Mouse (Mus musculus) midbrain, embryonic 16.5 days (tissue): ENCODE results near the gene Lctl. TPM values are rescaled to one million over a fixed set of nuclear protein-coding genes. Genes with fewer than 3 reads are reported as not detected.

Source experiments
- ATAC-seq: fragments of 200-750 bp; cut with Nextera tagmentation; 2 replicates; pipeline ENCODE4 v1.8.0; 2017; ENCODE audit warnings: moderate TSS enrichment
- H3K27ac ChIP-seq: fragments of 300-500 bp; sonication (generic); 2 replicates; pipeline ENCODE4 v1.5.1; 2014; ENCODE audit warnings: mild to moderate bottlenecking, low read length, mixed read lengths
- H3K27me3 ChIP-seq: fragments of 300-500 bp; sonication (generic); 2 replicates; pipeline ENCODE4 v1.6.1; 2014; ENCODE audit warnings: low read depth, low read length, mixed read lengths; ENCODE audit not compliant: control insufficient read depth, insufficient read depth
- H3K36me3 ChIP-seq: fragments of 300-500 bp; sonication (generic); 2 replicates; pipeline ENCODE4 v1.6.1; 2014; ENCODE audit warnings: mild to moderate bottlenecking, low read length, moderate library complexity, mixed read lengths; ENCODE audit not compliant: control insufficient read depth, insufficient read depth
- H3K4me1 ChIP-seq: fragments of 300-500 bp; sonication (generic); 2 replicates; pipeline ENCODE4 v1.6.1; 2014; ENCODE audit warnings: mild to moderate bottlenecking, low read length, mixed read lengths; ENCODE audit not compliant: control insufficient read depth, insufficient read depth
- H3K4me2 ChIP-seq: fragments of 300-500 bp; sonication (generic); 2 replicates; pipeline ENCODE4 v1.6.1; 2014; ENCODE audit warnings: mild to moderate bottlenecking, low read length, mixed read lengths
- H3K4me3 ChIP-seq: fragments of 300-500 bp; sonication (generic); 2 replicates; pipeline ENCODE4 v1.5.1; 2014; ENCODE audit warnings: low read depth, mild to moderate bottlenecking, low read length, moderate library complexity, mixed read lengths
- H3K9ac ChIP-seq: fragments of 300-500 bp; sonication (generic); 2 replicates; pipeline ENCODE4 v1.6.1; 2014; ENCODE audit warnings: low read depth, low read length, mixed read lengths
- H3K9me3 ChIP-seq: fragments of 300-500 bp; sonication (generic); replicated peaks from 2 replicates; pipeline ENCODE4 v1.6.1; 2014; ENCODE audit warnings: mild to moderate bottlenecking, low read length, mixed read lengths; ENCODE audit not compliant: control insufficient read depth, poor library complexity, severe bottlenecking
- WGBS: fragments of 180-500 bp; shearing (Covaris S2); extraction: QIAGEN DNeasy Blood & Tissue Kit; methylation state at CpG from one replicate; pipeline ENCODE4 v1.1.7; 2014; 5-methylcytosine and 5-hydroxymethylcytosine counted together
- polyA plus RNA-seq: library from polyadenylated mRNA; unstranded; fragments of >200 nt; fragmentation: Nextera tagmentation; extraction: Ambion mirVana; gene quantifications from 2 replicates; pipeline ENCODE4 v1.2.1, GENCODE M21; 2015

Gene Lctl
- not detected in 2 replicates for polyA plus RNA-seq

DNA sequence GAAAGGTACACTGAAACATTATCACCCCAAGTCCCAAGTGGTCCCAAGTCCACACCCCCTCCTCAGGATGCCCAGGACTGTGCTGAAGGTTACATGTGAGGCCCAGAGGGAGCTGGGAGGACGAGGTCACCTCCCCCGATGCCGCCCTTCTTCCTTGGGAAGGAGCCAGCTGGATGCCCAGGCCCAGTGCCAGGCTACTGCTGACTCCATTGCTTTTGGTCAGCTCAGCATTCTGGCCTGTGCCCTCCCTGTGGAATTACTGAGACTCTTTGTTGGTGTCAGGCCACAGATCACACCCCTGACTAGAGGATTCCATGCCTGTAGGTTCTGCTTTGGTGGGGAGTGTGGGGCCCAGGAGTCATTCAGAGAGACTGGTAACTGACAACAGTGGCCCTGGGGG, at the start of gene Lctl:
Lctl (plus strand) TSS at position 272 of the 400 bp plus-strand sequence.
- Histone ChIP-seq H3K27ac (no peak within 1 kb of the TSS), H3K9me3 (no peaks in the 10 kb centered on the region), H3K36me3 (no peaks in the 10 kb centered on the region), H3K27me3 (no peaks in the 10 kb centered on the region), H3K9ac (no peak within 1 kb of the TSS), H3K4me3 (no peak within 1 kb of the TSS), H3K4me1 (no peaks in the 10 kb centered on the region), H3K4me2 (no peak within 1 kb of the TSS)
- WGBS = 73% methylated on average over 3 of the region's 3 CpGs
- no peak for ATAC-seq

DNA sequence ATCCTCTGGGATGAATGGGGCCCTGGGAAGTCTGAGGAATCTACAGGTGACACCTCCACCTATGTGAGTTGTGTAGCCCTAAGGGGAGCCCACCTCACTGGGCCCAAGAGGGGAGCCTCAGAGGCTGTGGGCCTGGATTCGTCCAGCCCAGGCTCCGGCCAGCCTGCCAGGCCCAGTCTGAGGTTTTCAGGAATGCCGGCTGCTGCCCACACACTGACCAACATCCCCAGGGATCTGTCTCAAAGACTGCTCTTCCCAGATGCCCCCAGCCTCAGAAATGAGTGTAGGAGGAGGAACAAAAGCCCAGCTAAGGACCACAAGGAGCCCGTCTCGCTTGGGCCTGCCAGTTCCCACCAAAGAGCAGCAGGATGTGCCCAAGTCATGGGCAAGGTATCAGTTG, 49.2 kb upstream of the Lctl start:
- H3K36me3 ChIP-seq = no peaks in the 10 kb centered on the region
- no peak for ATAC-seq
- no peak overlapping the region for H3K9ac ChIP-seq
- no peak overlapping the region for H3K4me3 ChIP-seq
- 87% methylated on average over 5 of the region's 5 CpGs for WGBS
- H3K9me3 ChIP-seq = no peaks in the 10 kb centered on the region
- H3K4me1 ChIP-seq = peaks cover 5% of the 10 kb centered on the region; the same call in 1 of the 2 replicates
- no peak overlapping the region for H3K4me2 ChIP-seq
- H3K27ac ChIP-seq = no peak overlapping the region
- H3K27me3 ChIP-seq = no peaks in the 10 kb centered on the region

DNA sequence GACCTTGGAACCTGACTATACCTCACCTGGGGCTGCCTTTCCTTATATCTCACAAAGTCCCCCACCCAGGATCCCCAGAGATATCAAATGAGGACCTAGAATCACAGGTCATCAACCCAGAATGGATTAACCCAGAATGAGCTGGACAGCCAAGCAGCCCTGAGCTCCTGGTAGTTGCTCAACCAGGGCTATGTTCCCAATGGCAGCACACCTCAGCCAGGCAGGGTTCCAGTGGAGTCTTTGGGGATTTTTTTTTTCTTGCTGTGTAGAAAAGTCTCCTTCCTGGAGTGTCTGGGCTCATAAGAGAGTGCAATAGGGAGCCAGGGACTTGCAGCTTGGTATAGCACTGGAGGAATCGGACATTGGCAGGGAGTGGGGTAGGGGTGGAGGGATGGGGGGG, 48.4 kb upstream of the Lctl start:
- H3K36me3 ChIP-seq = no peaks in the 10 kb centered on the region
- no peak overlapping the region for H3K27ac ChIP-seq
- H3K9me3 ChIP-seq = no peaks in the 10 kb centered on the region
- peaks cover 5% of the 10 kb centered on the region; the same call in 1 of the 2 replicates for H3K4me1 ChIP-seq
- no peaks in the 10 kb centered on the region for H3K27me3 ChIP-seq
- no peak for ATAC-seq
- H3K4me2 ChIP-seq = no peak overlapping the region
- H3K4me3 ChIP-seq = no peak overlapping the region
- 83% methylated on average over 1 of the region's 1 CpGs for WGBS
- no peak overlapping the region for H3K9ac ChIP-seq

DNA sequence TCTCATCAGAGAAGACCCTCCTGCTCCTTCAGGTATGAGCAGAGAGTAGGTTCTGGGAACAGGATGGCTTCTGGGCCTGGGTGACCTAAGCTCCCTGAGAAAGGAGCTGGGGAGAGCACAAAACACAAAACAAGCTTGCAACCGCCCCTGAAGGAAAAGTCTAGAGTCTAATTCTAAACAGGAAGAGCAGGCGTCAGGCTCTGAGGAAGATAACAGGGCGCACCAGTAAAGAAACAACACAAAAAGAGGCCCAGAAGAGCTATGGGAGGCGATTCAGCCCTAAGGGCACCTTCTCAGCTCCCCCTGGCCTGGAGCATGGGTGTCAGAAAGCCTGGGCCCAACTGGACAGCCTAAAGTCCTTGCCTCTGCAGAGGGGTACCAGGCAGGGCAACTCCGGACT, 47.8 kb upstream of the Lctl start:
- no peak overlapping the region for H3K4me2 ChIP-seq
- H3K36me3 ChIP-seq = no peaks in the 10 kb centered on the region
- no peak for ATAC-seq
- H3K27me3 ChIP-seq = no peaks in the 10 kb centered on the region
- H3K4me1 ChIP-seq = peaks cover 5% of the 10 kb centered on the region; the same call in 1 of the 2 replicates
- no peaks in the 10 kb centered on the region for H3K9me3 ChIP-seq
- H3K27ac ChIP-seq = no peak overlapping the region
- 78% methylated on average over 5 of the region's 5 CpGs for WGBS
- no peak overlapping the region for H3K4me3 ChIP-seq
- no peak overlapping the region for H3K9ac ChIP-seq

DNA sequence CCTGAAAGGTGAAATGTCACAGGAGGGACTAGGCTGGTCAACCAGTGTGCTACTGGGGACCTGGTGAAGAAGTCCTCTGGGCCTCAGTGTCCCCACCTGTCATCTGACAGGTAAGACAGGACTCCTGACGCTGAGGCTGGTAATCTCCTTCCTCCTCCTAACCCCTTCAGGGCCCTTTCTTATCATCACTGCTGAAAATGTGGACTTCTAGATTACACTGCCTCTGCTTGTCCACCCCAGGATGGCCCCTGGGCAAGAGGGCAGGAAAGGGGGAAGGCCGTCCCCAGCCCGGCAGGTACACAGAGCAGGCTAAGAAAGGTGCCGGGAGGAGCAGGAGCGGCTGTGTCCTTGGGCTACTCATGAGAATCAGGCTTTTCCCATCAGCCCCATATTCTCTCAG, 46.3 kb upstream of the Lctl start:
- no peaks in the 10 kb centered on the region for H3K36me3 ChIP-seq
- no peaks in the 10 kb centered on the region for H3K9me3 ChIP-seq
- H3K9ac ChIP-seq = no peak overlapping the region
- no peak for ATAC-seq
- H3K4me1 ChIP-seq = peaks cover 5% of the 10 kb centered on the region; the same call in 1 of the 2 replicates
- WGBS = 96% methylated on average over 5 of the region's 5 CpGs
- H3K27ac ChIP-seq = no peak overlapping the region
- H3K27me3 ChIP-seq = no peaks in the 10 kb centered on the region
- no peak overlapping the region for H3K4me3 ChIP-seq
- no peak overlapping the region for H3K4me2 ChIP-seq

DNA sequence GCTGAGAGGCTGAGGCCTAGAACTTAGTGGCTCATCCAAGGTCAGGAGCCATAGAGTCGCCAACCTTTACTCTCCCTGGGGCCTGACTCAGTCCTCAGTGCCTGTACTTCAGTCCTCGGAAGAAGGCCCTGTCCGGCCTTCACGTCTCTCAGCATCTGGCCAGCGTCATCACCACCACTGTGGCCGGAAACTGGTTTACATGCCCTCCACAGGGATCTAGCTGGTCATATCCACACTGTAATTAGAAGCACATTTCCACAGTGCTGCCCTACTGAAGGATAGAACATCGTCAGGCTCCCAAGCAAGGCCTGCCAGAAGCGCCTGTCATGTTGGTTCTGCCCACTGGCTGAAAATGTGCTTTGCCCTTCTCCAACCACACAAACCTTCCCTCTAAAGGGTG, 42.1 kb upstream of the Lctl start:
- Histone ChIP-seq H3K27me3 (no peaks in the 10 kb centered on the region), H3K4me1 (no peaks in the 10 kb centered on the region), H3K36me3 (no peaks in the 10 kb centered on the region), H3K4me2 (no peak overlapping the region), H3K9ac (no peak overlapping the region), H3K4me3 (no peak overlapping the region), H3K9me3 (no peaks in the 10 kb centered on the region), H3K27ac (no peak overlapping the region)
- 87% methylated on average over 8 of the region's 8 CpGs for WGBS
- ATAC-seq = no peak

DNA sequence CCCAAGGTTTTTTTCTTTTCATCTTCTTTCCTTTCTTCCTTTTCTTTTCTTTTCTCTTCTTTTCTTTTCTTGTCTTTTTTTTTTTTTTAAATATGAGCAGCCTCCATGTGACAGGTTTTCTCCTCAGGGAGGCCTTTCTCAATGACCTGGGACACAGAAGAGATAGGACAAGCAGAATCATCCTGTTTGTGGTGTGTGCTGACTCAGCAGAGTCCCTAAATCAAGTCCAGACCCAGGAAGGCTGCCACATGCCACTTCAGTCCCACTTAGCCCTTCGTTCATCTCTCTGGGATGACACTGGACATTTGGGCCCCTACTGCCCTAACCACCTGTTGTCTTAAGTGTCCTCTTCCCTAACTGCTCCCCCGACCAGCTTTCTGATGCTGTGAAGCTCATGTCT, 40.5 kb upstream of the Lctl start:
- ATAC-seq = no peak
- no peak overlapping the region for H3K4me2 ChIP-seq
- no peaks in the 10 kb centered on the region for H3K4me1 ChIP-seq
- H3K4me3 ChIP-seq = no peak overlapping the region
- no peak overlapping the region for H3K9ac ChIP-seq
- H3K36me3 ChIP-seq = no peaks in the 10 kb centered on the region
- no peak overlapping the region for H3K27ac ChIP-seq
- H3K9me3 ChIP-seq = no peaks in the 10 kb centered on the region
- WGBS = 76% methylated on average over 2 of the region's 2 CpGs
- no peaks in the 10 kb centered on the region for H3K27me3 ChIP-seq

DNA sequence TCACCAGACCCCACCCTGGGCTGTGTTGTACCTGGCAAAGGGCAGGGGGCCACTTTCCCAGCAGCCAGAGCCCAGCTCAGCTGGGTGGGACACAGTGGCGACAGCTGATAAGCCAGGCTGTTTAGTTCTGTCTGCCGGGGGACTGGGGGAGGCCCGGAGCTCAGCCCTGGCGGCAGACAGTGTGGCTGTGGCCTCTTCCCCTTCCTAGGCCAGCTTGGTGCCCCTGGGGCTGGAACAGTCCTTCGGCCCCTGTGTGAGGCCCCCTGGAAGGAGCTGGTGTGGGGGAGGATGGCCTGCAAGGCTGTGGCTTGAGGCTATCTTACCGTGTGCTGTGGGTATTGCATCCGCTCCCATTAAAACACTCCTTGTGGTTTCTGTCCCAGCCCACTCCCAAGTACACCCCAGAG, 38.6 kb upstream of the Lctl start:
- Histone ChIP-seq H3K9ac (no peak overlapping the region), H3K4me1 (no peaks in the 10 kb centered on the region), H3K27me3 (peaks cover 2% of the 10 kb centered on the region; the same call in 1 of the 2 replicates), H3K4me3 (no peak overlapping the region), H3K27ac (no peak overlapping the region), H3K36me3 (no peaks in the 10 kb centered on the region), H3K4me2 (no peak overlapping the region), H3K9me3 (no peaks in the 10 kb centered on the region)
- ATAC-seq = no peak
- 57% methylated on average over 7 of the region's 7 CpGs for WGBS

DNA sequence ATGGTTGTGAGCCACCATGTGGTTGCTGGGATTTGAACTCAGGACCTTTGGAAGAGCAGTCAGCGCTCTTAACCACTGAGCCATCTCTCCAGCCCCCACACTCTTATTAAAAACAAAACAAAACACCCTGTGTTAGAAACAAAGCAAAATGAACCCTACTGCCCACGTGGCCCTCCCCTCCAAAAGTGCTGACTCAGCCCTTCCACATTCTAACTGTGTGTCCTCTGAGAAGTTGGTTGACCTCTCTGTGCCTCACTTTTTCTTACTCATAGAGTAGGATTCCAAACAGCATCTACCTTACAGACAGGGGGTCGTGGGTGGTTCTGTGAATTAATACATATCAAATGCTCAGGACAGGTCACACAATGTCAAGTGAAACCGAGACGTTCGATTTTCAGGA, 37.0 kb upstream of the Lctl start:
- Histone ChIP-seq H3K9me3 (no peaks in the 10 kb centered on the region), H3K36me3 (no peaks in the 10 kb centered on the region), H3K27me3 (peaks cover 7% of the 10 kb centered on the region), H3K4me1 (peaks cover 5% of the 10 kb centered on the region), H3K27ac (no peak overlapping the region), H3K4me2 (no peak overlapping the region), H3K9ac (no peak overlapping the region), H3K4me3 (no peak overlapping the region)
- WGBS = 84% methylated on average over 6 of the region's 6 CpGs
- ATAC-seq = no peak
